Mouse (Mus musculus) hematopoietic multipotent progenitor cell, adult 10-12 weeks (in vitro differentiated cells): ENCODE measurements around the gene Gm29289. TPM values are rescaled to one million over a fixed set of nuclear protein-coding genes. Genes with fewer than 3 reads are reported as not detected.

ENCODE experiments used
- polyA plus RNA-seq: library from polyadenylated mRNA; stranded (reverse); fragments of >175 nt; gene quantifications from 2 replicates; pipeline ENCODE4 v1.2.3, GENCODE M21; 2012; ENCODE audit warnings: low replicate concordance

The Gm29289 gene
- polyA plus RNA-seq, result not detected in 2 replicates

DNA sequence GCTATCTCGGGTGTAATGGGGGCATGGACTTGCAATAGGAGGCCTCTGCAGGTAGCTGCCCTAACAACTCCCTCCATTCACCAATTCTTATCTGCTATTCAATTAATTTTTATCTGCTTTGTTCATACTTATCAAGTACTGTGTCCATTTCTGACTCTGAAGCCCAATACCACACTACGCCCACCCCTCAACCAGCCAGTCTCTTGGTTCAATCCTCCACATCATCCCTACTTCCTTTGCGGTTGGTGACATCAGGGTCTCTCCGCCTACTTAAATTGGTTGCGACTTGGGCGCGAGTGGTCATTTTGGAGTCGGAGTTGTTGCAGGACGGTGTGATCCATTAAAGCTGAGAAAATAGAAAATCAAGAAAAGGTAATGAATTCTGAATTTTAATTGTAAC, at the start of gene Gm29289:
Gm29289 (plus strand) TSS at position 301 of the 400 bp plus-strand sequence.

DNA sequence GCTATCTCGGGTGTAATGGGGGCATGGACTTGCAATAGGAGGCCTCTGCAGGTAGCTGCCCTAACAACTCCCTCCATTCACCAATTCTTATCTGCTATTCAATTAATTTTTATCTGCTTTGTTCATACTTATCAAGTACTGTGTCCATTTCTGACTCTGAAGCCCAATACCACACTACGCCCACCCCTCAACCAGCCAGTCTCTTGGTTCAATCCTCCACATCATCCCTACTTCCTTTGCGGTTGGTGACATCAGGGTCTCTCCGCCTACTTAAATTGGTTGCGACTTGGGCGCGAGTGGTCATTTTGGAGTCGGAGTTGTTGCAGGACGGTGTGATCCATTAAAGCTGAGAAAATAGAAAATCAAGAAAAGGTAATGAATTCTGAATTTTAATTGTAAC, 31.7 kb upstream of the Gm29289 start, which contains the start of gene Gm10352:
Gm10352 (plus strand) TSS at position 301 of the 400 bp plus-strand sequence.

Other genes starting within 250 kb of the Gm29289 start
- not detected in 2 replicates for gene H2al2b, start 211.9 kb upstream of the Gm29289 start, polyA plus RNA-seq
- not detected in 2 replicates for gene Gm4064, start 136.4 kb upstream of the Gm29289 start, polyA plus RNA-seq
- not detected in 2 replicates for gene Rbmy, start 101.9 kb upstream of the Gm29289 start, polyA plus RNA-seq
- gene Gm10256, start 101.9 kb upstream of the Gm29289 start, polyA plus RNA-seq, result not detected in 2 replicates
- not detected in 2 replicates for gene Gm10352, start 31.6 kb upstream of the Gm29289 start, polyA plus RNA-seq